Mouse (Mus musculus): ENCODE data around the gene Dnajc15. TPM values are rescaled to one million over a fixed set of nuclear protein-coding genes. Genes with fewer than 3 reads are reported as not detected.

The Dnajc15 gene
- polyA plus RNA-seq, 1 experiment from 2014 or later: 82.9 TPM

DNA sequence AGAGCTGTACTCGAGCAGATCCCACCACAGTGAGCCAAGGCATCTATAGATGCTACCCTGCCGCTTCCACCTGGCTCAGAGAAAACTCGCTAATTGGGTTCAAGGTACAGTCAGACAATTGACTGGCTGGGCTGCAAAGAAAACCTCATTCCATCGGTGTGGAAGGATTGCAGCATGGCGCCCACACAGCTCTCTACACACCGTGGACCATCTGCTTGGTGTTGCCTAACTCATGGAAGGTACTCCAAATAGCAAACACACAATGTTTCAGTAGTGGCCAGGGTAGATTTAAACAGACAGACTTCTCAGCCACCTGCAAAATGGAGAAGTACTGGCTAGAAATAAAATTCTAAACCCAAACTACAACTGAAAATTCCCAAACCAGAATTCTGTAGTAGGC is 57.4 kb downstream of the Dnajc15 start:
- Histone ChIP-seq H3K4me2 (no peak overlapping the region), H3K27ac (replicated peaks) (no peak overlapping the region), H3K36me3 (peaks cover 7% of the 10 kb centered on the region; the same call in 1 of the 2 replicates), H3K27me3 (no peaks in the 10 kb centered on the region), H3K4me3 (no peak overlapping the region), H3K4me1 (replicated peaks) (0 out of 2 replicates have a peak, but pooled peaks cover 3% of the 10 kb centered on the region), H3K9me3 (no peaks in the 10 kb centered on the region), H3K9ac (no peak overlapping the region)
- WGBS: 94% methylated on average over 6 of the region's 6 CpGs
- ATAC-seq (ENCODE audit: low read depth): no peak

DNA sequence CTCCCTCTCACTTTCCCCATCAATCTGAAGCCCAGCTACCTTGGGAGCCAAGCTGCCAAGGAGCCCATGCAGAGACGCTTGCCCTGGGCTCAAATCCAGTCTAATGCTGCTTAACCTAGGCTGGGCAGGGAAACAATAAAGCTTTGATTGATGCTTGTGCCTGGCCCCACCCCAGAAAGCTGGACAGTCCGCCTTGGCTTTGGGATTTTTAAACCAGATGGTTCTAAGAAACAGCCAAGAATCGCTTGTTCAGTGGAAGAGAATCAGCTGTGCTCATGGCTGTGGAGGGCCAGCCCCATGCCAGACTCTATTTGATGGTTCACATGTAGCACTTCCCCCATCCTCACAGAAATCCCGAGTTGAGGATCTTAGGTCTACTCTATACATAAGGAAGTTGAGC is 60.0 kb downstream of the Dnajc15 start:
- Histone ChIP-seq H3K27ac (replicated peaks) (no peak overlapping the region), H3K4me2 (no peak overlapping the region), H3K9me3 (no peaks in the 10 kb centered on the region), H3K4me1 (replicated peaks) (0 out of 2 replicates have a peak, but pooled peaks cover 3% of the 10 kb centered on the region), H3K36me3 (no peaks in the 10 kb centered on the region), H3K27me3 (no peaks in the 10 kb centered on the region), H3K9ac (no peak overlapping the region), H3K4me3 (no peak overlapping the region)
- ATAC-seq (ENCODE audit: low read depth): no peak
- WGBS: 49% methylated on average over 4 of the region's 4 CpGs

DNA sequence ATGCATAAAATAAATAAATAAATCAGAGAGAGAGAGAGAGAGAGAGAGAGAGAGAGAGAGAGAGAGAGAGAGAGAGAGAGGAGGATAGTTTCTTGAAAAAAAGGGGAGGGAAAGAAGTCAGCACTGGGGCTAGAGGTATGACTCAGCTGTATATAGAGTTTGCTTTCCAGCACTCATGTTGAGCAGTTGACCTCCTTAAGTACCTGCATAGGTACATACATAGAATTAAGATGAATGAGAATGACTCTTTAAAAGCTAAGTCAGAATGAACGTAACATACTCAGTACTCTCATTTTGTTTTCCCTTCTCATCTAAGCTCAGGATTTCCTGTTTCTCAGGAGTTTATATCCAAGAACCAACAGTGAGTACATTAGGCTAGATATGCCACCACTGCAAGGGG is 62.0 kb downstream of the Dnajc15 start:
- Histone ChIP-seq H3K9ac (no peak overlapping the region), H3K4me3 (no peak overlapping the region), H3K4me2 (no peak overlapping the region), H3K36me3 (no peaks in the 10 kb centered on the region), H3K9me3 (no peaks in the 10 kb centered on the region), H3K27me3 (no peaks in the 10 kb centered on the region), H3K27ac (replicated peaks) (no peak overlapping the region), H3K4me1 (replicated peaks) (0 out of 2 replicates have a peak, but pooled peaks cover 3% of the 10 kb centered on the region)
- ATAC-seq (ENCODE audit: low read depth): no peak
- 97% methylated on average over 1 of the region's 1 CpGs for WGBS

DNA sequence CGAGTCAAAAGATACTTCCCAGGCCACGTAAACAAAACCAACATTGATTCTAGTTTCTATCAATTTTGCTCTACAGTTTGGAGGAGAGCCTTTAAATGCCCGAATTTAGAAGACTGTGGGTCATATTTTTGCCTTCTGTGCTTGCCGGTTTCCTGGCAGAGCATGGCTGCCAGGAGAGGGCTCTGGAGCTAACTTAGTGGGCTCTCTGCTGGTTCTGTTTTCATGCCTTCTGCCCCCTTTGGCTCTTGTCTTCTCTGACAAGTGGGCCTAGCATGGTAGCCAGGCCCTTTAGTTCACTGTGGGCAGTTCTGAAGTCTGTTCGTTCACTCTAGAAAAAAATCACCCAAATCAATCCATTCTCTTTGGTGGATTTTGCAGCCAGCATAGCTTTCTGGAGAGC is 63.5 kb downstream of the Dnajc15 start:
- H3K9me3 ChIP-seq: no peaks in the 10 kb centered on the region
- 0 out of 2 replicates have a peak, but pooled peaks cover 3% of the 10 kb centered on the region for H3K4me1 ChIP-seq (replicated peaks)
- no peak overlapping the region for H3K4me3 ChIP-seq
- ATAC-seq (ENCODE audit: low read depth): no peak
- 91% methylated on average over 5 of the region's 5 CpGs for WGBS
- H3K27ac ChIP-seq (replicated peaks): no peak overlapping the region
- H3K4me2 ChIP-seq: no peak overlapping the region
- H3K27me3 ChIP-seq: no peaks in the 10 kb centered on the region
- no peaks in the 10 kb centered on the region for H3K36me3 ChIP-seq
- H3K9ac ChIP-seq: no peak overlapping the region

DNA sequence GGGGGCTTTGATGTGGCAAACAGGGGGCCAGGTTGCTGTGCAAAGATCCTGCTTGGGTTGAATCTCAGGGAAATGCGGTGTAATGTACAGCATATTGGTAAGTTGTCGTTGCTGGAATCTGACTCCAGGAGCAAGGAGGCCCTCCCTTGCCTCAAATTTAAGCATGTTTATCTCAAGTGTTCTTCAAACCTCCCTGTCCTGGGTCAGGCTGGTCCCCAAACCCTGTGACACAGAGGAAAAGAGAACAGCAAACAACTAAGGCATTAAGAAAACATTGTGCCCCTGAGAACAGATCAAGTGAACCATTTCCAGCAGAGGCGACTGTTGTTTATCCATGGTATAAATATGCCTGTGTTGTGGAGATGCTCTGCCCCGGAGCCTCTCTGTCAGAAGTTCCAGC is 67.1 kb downstream of the Dnajc15 start:
- 86% methylated on average over 4 of the region's 4 CpGs for WGBS
- H3K27ac ChIP-seq (replicated peaks): no peak overlapping the region
- peaks cover 9% of the 10 kb centered on the region for H3K4me1 ChIP-seq (replicated peaks)
- H3K9ac ChIP-seq: no peak overlapping the region
- no peak for ATAC-seq (ENCODE audit: low read depth)
- H3K9me3 ChIP-seq: no peaks in the 10 kb centered on the region
- H3K4me3 ChIP-seq: no peak overlapping the region
- no peaks in the 10 kb centered on the region for H3K36me3 ChIP-seq
- H3K27me3 ChIP-seq: no peaks in the 10 kb centered on the region
- no peak overlapping the region for H3K4me2 ChIP-seq

DNA sequence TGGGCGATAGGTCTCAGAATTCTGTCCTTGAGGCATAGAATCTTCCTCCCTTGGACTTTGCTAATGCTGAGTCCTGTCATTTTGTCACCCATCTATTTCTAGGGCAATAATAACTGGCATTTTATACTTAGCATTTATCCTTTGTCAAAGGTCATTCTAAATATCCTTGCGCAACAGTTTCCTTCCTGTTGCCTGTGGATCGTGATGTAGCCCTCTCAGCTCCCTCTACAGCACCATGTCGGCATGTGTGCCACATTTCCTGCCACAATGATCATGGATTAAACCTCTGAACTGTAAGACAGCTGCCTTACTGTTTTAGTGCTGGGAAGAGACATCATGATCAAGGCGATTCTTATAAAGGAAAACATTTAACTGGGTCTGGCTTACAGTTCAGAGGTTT is 68.6 kb downstream of the Dnajc15 start:
- Histone ChIP-seq H3K4me2 (no peak overlapping the region), H3K9me3 (no peaks in the 10 kb centered on the region), H3K27me3 (no peaks in the 10 kb centered on the region), H3K4me1 (replicated peaks) (peaks cover 24% of the 10 kb centered on the region), H3K9ac (no peak overlapping the region), H3K27ac (replicated peaks) (no peak overlapping the region), H3K36me3 (no peaks in the 10 kb centered on the region), H3K4me3 (no peak overlapping the region)
- WGBS: 90% methylated on average over 5 of the region's 5 CpGs
- no peak for ATAC-seq (ENCODE audit: low read depth)

DNA sequence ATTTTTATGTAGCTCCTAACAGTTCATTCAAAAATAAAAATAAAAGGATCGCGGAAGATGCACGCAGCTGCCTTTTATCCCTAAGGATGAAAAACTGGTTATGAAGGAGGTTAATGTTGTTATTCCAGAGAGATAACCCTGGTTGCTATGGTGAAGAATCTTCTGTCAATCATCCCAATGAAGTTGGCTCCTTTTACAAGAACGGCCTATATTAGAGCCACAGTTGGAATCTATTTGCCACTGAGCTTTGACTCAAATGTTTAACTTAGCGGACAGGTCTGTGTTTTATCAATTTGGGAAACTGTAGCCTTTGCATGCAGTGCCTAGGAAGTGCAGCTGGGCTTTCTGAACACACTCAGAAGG is 72.7 kb downstream of the Dnajc15 start:
- H3K9ac ChIP-seq: no peak overlapping the region
- H3K27me3 ChIP-seq: no peaks in the 10 kb centered on the region
- H3K36me3 ChIP-seq: no peaks in the 10 kb centered on the region
- no peaks in the 10 kb centered on the region for H3K9me3 ChIP-seq
- H3K27ac ChIP-seq (replicated peaks): no peak overlapping the region
- ATAC-seq (ENCODE audit: low read depth): no peak
- 33% methylated on average over 5 of the region's 5 CpGs for WGBS
- no peak overlapping the region for H3K4me3 ChIP-seq
- H3K4me2 ChIP-seq: peak overlapping the region; percentile 10
- H3K4me1 ChIP-seq (replicated peaks): peaks cover 26% of the 10 kb centered on the region

DNA sequence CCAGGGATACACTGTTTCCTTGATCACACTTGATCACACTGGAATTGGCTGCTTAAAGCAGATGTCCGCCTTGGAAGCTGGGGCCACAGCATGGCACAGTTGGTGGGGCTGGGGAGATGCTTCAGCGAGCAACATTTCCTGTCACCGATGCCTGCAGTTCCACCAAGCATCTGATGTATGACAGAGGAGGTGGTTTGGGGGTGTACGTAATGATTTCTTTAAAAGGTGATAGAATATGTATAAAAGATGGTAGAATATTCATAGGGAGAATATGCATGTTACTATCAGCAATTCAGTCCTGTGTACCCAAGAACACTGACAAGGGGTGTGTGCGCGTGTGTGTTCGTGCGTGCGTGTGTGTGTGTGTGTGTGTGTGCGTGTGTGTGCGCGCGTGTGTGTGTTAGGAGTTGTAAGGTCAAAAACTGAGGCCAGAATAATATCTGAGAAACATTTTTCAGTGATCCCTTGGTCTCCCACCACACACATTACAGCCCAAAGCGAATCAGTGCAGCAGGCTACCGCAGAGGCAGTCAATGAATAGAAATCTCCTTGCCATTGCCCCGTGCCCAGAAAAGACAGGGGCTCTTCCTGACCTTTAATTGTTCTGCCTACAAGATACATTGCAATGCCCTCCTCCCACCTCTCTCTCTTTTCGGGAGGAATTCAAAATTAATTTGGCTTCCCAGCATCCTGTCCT is 73.2 kb downstream of the Dnajc15 start:
- peak overlapping the region; percentile 10 for H3K4me2 ChIP-seq
- no peak overlapping the region for H3K9ac ChIP-seq
- H3K36me3 ChIP-seq: no peaks in the 10 kb centered on the region

DNA sequence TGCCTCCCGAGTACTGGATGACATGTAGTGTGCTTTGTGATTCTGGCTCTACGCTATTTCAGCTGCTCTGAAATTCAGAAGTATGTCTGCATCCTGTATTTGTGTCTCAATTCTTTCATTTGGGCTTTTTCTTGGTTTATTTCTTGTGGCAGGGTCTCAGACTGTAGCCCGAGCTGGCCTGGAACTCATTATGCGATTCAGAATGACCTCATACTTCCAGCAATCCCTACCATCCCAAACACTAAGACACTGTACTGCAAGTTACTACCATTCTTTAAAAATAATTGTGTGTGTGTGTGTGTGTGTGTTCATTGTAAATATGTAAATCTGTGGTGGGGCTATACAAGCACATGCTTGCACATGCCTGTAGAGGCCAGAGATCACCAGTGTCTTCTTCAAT is 78.4 kb downstream of the Dnajc15 start:
- Histone ChIP-seq H3K4me2 (no peak overlapping the region), H3K9me3 (no peaks in the 10 kb centered on the region), H3K4me3 (no peak overlapping the region), H3K4me1 (replicated peaks) (peaks cover 7% of the 10 kb centered on the region), H3K27ac (replicated peaks) (no peak overlapping the region), H3K9ac (no peak overlapping the region), H3K36me3 (no peaks in the 10 kb centered on the region), H3K27me3 (no peaks in the 10 kb centered on the region)
- 88% methylated on average over 4 of the region's 4 CpGs for WGBS
- no peak for ATAC-seq (ENCODE audit: low read depth)

More for the DNA sequence above, 73.2 kb downstream of the Dnajc15 start:
- Histone ChIP-seq H3K27ac (replicated peaks) (peak overlapping the region; percentile 42; the same call in 1 of the 2 replicates), H3K4me1 (replicated peaks) (peaks cover 26% of the 10 kb centered on the region), H3K27me3 (no peaks in the 10 kb centered on the region), H3K9me3 (no peaks in the 10 kb centered on the region), H3K4me3 (no peak overlapping the region)
- no peak for ATAC-seq (ENCODE audit: low read depth)
- 64% methylated on average over 17 of the region's 17 CpGs for WGBS

DNA sequence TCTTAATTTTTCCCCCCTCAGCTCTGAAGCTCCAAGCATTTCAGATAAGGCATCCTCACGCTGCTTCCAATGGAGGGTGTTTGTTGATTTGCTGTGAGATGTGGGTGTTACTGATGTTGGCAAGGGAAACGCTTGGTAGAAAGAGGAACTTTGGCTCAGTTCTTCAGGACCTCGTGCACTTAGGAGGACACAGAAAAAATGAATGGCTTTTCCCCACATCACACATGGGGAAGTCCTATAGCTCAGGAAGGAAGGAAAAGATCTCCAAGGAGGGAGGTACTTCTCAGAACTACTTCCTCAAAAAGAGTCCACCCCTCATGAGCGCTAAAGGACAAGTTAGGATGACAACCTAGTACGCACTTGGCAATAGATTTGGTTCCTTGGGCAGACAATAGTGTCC is 79.7 kb downstream of the Dnajc15 start:
- H3K27me3 ChIP-seq: no peaks in the 10 kb centered on the region
- 89% methylated on average over 5 of the region's 5 CpGs for WGBS
- no peaks in the 10 kb centered on the region for H3K36me3 ChIP-seq
- H3K9me3 ChIP-seq: no peaks in the 10 kb centered on the region
- H3K4me1 ChIP-seq (replicated peaks): peaks cover 6% of the 10 kb centered on the region; the same call in 1 of the 2 replicates
- no peak overlapping the region for H3K4me2 ChIP-seq
- H3K9ac ChIP-seq: no peak overlapping the region
- H3K27ac ChIP-seq (replicated peaks): no peak overlapping the region
- no peak for ATAC-seq (ENCODE audit: low read depth)
- H3K4me3 ChIP-seq: no peak overlapping the region

DNA sequence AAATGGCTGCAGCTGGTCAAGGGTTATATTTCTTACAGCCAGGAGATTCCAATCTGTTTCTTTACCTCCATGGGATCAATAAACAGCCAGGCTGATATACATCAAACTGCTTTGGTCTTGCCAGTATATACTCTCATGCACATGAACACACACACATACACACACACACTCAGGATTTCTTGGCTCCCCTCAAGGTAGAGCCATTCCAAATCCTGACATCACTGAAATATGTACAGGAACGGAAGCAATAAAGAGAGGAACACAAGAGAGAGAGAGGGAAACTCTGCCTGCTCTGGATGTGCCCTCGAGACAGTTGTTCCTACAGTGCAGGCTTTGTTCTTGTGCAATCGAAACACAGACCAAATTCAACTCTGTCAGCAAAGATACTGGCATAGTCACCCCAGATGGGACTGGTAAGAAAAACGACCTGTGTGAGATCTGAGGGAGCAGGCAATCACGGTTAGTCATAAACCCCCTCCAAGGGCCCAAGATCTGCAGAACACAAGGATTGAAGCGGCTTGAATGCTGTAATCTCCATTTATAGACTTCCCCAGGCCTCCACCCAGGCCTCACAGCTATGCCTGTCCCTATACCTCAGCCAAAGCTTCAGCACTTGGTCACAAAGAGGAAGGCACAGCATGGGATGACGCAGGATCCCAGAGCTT is 80.5 kb downstream of the Dnajc15 start:
- Histone ChIP-seq H3K27me3 (no peaks in the 10 kb centered on the region), H3K36me3 (no peaks in the 10 kb centered on the region), H3K9me3 (no peaks in the 10 kb centered on the region), H3K4me2 (no peak overlapping the region), H3K4me3 (no peak overlapping the region), H3K27ac (replicated peaks) (peak overlapping the region; percentile 14; the same call in 1 of the 2 replicates), H3K4me1 (replicated peaks) (peaks cover 8% of the 10 kb centered on the region; the same call in 1 of the 2 replicates), H3K9ac (no peak overlapping the region)
- 26% methylated on average over 7 of the region's 7 CpGs for WGBS
- peak; percentile 40; the same call in 1 of the 2 replicates for ATAC-seq (ENCODE audit: low read depth)

DNA sequence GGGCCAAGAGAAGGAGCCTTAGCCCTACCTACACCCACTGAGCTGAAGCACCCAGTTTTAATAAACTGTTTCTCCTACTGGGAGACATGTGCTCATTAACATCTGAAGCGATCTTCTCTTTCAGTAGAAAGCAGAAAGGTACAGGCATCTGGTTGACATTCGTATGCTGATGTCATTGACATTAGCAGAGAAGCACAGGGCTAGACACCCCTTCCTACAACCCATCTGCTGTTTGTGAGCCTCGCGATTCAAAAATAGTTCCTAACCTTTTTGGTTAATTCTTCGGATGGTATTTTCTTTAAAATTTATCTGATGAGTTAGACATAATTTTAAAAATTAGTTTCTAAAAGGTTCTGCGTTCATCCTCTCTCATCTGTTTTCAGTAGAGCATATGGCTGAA is 81.9 kb downstream of the Dnajc15 start:
- H3K36me3 ChIP-seq: no peaks in the 10 kb centered on the region
- H3K9ac ChIP-seq: no peak overlapping the region
- H3K4me1 ChIP-seq (replicated peaks): peaks cover 8% of the 10 kb centered on the region; the same call in 1 of the 2 replicates
- H3K9me3 ChIP-seq: no peaks in the 10 kb centered on the region
- no peak overlapping the region for H3K4me2 ChIP-seq
- H3K27ac ChIP-seq (replicated peaks): no peak overlapping the region
- 91% methylated on average over 6 of the region's 6 CpGs for WGBS
- H3K4me3 ChIP-seq: no peak overlapping the region
- no peaks in the 10 kb centered on the region for H3K27me3 ChIP-seq
- ATAC-seq (ENCODE audit: low read depth): no peak

All from neural tube, embryonic 13.5 days (tissue).